Mouse (Mus musculus) adrenal gland, postnatal 36 days (tissue): ENCODE results near the gene Me1. TPM values are rescaled to one million over a fixed set of nuclear protein-coding genes. Genes with fewer than 3 reads are reported as not detected.
"Not testable (repeated sequence)": the region's sequence is repeated elsewhere in the genome, so short reads cannot be mapped to it uniquely, and the experiment has no call there.

Source experiments
- DNase-seq, 2 experiments: peaks; one replicate each; pipeline ENCODE4 v3.0.0; 2021; ENCODE audit warnings: mixed read lengths in 1 of 2
- total RNA-seq, 2 experiments: library from RNA; stranded (reverse); gene quantifications; 2 replicates each; pipeline ENCODE4 v1.2.3; 2021

Gene Me1
- total RNA-seq, 2 experiments from 2014 or later, result 1,431 to 2,044 TPM

- DNase-seq, result not testable (repeated sequence)
Observed at GRCm38 (mm10) chr9:86596983-86597382, 98.8 kb downstream of the Me1 start.

DNA sequence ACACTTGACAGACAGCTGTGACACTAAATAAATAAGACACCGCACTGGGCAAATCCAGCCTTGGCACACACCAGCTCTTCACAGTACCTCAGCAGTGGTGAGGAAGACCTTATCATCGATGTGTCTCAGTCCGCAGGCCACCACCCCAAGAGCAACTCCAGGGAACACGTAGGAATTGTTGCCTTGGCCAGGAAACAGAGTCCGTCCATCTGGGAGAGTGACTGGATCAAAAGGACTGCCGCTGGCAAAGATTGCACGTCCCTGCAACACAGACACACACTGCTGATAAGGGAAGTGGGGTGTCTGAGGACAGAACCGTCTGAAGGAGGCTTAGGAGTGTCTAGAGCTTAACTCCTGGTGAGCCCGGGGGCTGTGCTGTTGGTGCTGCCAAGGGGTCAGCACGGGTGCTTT, 101.4 kb downstream of the Me1 start:
- not testable (repeated sequence) for DNase-seq

DNA sequence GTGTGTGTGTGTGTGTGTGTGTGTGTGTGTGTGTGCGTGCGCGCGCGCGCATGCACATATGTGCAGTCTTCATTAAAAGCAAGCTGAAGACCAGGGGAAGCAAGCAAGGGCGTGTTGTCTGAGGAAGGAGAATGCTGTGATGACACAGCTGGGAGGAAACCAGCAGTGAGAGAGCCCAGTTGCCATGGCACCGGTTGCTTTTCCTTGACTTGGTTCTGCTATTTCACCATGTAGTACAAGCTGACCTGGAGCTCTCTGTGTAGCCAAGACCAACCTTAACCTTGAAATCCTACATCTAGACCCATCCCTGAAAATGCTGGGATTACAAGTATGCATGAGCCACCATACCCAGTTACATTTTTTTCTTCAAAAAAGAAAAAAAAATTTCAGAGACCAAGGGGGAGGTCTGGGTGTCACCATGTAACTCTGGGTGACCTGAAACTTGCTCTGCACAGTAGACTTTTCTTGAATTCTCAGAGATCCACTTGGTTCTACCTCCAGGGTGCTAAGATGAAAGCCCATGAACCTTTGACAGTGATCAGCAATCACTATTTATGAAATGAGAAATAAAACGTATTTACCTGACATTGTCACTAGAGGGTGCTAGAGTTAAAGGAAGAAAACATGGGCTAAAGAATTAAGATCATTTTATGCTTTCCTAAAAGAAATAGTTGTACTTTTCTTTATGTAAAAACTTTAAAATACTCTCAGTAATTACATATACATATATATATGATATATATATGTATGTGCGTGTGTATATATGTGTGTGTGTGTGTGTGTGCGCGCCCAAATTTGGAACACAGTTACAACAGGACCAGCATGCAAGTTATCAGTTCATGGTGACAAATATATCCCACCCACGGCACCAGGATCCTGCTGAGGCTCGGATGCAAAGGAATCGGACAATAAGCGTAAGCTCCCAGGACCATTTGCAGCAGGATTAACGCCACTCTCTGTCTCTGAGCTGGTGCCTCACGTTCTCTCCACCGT, 102.8 kb downstream of the Me1 start:
- peak; percentile 44 to 57 for DNase-seq

DNA sequence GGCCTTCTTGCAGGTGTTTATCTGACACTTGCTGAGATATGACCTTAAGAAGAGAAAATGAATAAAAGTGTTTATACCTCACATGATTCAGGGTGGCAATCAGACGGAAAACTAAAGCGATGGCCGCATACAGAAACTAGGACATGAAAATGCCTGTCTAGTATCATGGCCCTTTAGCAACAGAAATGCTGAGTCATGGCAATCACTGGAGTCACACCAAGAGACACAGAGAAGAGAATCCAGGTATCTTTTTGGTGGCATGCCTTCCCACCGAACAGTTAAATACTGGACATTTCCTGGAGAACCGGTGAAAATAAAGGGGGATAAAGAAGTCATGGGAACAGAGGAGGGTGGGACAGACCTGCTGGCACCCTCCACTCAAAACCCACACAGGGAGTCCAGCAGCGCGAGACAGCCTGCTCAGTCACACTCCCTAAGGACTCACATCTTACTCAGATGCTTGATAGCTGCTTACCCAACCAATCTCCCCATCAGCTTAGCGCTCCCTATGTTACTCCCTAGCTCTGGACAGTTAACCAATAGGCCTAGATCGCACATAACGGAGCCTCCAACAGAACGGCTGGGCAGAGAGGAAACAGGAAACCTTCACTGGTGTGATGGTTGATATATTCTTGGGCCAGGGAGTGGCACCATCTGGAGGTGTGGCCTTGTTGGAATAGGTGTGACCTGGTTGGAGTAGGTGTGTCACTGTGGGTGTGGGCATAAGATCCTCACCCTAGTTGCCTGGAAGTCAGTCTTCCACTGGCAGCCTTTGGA, 108.5 kb downstream of the Me1 start:
- DNase-seq, result no peak

DNA sequence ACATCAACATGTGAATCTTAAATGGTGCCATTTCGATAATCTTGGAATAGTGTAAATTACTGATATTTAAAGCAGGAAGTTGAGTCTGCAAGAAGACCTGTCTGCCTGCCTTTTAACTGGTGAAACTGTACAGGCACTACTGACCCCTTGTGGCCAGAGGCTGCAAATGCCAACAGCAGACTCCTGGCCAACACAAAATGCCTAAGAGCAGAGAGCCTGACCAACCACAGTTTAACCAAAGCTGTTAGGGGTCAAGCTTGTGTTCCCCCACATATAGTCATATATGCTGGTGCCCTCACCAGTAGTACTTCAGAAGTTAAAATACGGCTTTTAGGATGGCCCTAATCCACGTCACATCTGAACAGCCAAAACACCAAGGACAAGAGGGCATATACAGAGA, 112.0 kb downstream of the Me1 start:
- peak; percentile 76 to 80 for DNase-seq

GRCm38 (mm10) chr9:86579657-86580056, 116.1 kb downstream of the Me1 start:
- no peak for DNase-seq

- no peak for DNase-seq
Observed at GRCm38 (mm10) chr9:86575178-86575577, 120.6 kb downstream of the Me1 start.

DNA sequence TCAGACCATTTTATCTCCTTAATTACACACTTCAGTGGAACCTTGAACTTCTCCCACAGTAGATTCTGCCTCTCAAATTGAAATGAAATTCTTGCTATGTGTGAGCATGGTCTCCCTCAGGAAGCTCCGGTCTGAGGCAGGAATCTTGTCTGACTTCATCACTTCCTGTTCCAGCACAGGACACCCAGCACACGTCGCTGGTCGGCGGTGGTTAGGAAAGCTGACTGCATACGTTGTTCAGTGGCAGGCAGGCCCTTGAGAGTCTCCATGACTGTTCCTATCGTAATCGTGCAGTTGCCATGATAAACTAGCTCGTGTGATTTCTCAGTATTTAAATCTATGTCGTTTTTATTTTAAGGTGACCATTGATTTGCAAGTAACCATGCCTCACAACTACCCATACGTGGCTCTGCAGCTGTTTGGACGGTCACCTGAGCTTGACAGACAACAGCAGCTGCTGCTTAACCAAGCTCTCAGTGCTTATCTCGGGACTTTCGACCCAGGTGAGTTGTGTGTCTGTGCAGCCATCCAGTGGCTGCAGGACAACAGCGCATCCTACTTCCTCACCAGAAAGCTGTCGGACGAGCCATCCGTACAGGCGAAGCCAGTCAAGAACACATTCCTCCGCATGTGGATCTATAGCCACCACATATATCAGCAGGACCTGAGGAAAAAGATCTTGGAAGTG, 122.0 kb downstream of the Me1 start:
- DNase-seq, result no peak

GRCm38 (mm10) chr9:86572636-86573291, 123.0 kb downstream of the Me1 start:
- DNase-seq, result peak; percentile 82 to 87

DNA sequence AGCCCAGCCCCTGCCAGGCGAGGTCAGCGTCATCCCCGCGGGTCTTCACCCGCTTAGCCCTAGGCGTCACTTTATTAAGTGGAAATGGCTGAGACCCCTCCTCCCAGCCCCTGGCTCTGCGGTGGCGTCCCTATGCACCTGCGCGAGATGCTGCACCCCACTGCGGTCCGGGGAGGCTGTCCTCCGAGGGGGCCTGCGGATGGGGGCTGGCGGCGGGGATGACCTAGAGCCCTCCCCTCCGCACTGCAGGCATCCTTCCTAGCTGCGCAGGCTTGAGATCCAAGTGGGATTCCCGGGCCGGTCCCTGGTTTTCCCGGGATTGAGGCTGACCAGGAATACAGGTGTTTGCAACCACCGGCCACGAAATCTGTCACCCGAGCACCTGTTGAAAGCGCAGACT, 123.6 kb downstream of the Me1 start:
- DNase-seq, result peak in 1 of 2 experiments; percentile 57

DNA sequence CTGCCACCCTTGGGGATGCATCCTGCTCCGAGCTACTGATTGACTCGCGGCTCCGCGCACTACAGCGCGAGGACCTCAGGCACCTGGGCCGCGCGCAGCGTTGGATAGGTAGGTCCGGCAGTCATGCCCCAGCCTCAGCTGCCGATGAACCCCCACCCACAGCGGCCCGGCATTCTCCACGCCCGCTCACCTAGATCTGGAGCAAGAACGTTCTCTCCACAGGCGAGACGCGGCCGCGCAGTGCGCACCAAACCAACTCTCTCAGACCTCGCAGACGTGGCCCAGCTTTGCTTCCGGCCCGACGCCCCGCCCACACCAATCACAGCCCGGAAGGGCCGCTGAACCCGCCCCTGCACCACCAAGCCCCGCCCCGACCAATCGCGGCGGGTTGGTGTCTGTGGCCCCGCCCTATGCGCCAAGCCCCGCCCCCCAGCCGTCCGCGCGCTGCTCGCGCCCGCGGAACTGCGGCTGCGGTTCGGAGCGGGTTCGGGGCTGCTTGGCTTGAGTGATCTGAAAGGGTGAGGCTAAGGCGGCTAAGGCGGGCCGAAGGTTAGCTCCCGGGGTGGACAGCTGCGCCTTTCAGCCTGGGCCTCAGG, 124.1 kb downstream of the Me1 start, which contains the start of the genes Pgm3 and Rwdd2a:
Pgm3 (minus strand) TSS at position 303 of the 596 bp plus-strand sequence.
Rwdd2a (plus strand) TSS at position 452 of the 596 bp plus-strand sequence.
- DNase-seq, result peak; percentile 98 to 99

- DNase-seq, result no peak
Observed at GRCm38 (mm10) chr9:86570946-86571345, 124.8 kb downstream of the Me1 start.

DNA sequence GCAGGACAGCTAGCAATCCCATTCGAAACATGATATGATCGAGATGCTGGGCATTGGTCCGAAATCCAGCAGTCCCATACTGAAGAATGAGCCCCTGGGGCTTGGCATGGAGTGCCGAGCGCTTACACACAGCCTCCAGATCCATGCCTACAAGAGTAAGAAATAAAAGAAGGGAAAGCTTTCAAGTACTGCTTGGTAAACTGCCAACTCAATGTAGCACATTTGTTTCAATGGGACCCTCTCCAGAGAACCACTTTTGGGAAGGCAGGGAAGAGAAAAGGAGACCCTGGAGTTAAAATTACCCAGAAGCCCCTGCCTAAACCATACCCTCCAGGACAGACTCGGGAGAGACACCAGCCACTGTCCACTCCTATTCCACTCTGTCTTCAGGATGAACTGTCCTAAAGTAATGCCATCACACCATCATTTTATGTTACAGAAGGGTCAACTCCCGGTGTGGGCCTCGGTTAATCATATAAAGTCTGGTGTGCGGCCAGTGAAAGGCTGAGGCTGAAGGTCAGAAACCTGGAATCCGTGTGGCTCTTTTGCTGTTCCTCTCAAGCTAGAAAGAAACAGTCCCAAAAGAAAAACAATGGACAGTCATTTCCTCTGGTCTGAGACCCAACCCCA, 125.4 kb downstream of the Me1 start:
- DNase-seq, result no peak

- no peak for DNase-seq
Observed at GRCm38 (mm10) chr9:86569314-86569910, 126.3 kb downstream of the Me1 start.

DNA sequence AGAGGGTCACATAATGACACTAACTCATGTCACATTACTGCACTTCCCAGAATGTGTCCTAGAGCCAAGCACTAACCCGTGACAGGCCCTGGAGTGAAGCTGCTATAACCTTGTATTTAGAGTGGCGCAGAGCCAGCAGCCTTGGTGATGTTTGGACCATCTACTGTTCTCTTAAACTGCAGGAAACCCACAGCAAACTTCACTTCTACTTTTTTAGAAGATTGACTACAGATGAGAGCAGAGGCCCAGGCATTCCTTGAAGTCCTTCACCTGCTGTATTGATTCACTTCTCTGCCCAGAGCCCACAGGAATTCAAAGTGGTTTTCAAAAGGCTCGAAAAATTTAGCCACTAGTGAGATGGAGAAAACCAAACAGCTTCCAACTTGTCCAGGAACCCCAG, 135.2 kb downstream of the Me1 start:
- peak; percentile 80 to 87 for DNase-seq

DNA sequence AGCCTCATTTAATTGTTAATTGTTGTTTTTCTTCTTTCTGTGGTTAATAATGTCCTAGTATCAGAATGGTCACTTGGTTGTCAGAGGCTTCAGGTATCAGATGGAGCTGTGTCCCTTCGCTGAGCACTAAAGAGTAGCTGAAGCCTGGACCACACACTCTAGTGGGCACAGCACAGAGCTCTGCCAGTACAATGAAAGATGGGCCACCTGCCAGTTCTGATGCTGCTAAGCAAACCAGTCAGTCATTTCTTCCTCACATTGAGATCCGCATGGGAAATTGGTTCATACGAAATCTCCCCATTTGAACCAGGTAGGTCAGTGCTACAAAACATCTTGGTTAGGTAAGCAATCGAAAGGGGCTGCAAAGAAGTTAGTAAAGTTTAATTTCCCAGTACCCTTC, 141.1 kb downstream of the Me1 start:
- no peak for DNase-seq

DNA sequence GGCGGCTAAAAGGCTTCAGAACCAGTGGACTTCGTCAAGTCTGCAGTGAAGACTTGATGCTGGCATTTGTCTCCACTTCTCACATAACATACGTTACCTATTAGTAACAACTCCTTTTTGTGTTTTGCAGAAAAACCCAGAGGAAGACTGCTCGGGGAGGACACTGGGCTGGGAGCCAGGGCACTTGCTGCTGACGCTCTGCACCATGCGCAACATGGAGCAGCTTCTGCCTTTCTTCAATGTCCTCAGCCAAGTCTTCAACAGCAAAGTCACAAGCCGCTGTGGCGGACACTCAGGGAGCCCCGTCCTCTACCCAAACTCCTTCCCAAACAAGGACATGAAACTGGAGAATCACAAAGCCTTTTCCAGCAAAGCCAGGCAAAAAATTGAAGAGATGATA, 141.9 kb downstream of the Me1 start:
- DNase-seq, result no peak

DNA sequence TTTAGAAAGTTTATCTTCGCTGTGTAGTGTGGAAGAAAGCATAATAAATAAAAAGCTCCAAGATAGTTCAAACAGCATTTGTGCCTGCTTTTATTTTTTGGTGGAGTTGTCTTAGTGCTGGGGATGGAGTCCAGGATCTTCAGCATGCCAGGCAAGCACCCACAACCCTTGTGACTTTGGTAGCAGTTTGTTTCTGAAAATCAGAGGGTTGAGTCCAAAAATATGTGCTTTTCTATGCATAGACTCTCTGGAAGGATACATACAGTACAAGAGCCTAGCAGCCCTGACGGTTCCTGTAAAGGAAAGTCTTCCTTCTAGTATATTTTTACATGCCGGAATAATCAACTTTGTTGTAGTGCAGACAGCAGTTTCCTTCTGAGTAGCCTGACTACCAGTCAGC, 145.0 kb downstream of the Me1 start:
- DNase-seq, result no peak

DNA sequence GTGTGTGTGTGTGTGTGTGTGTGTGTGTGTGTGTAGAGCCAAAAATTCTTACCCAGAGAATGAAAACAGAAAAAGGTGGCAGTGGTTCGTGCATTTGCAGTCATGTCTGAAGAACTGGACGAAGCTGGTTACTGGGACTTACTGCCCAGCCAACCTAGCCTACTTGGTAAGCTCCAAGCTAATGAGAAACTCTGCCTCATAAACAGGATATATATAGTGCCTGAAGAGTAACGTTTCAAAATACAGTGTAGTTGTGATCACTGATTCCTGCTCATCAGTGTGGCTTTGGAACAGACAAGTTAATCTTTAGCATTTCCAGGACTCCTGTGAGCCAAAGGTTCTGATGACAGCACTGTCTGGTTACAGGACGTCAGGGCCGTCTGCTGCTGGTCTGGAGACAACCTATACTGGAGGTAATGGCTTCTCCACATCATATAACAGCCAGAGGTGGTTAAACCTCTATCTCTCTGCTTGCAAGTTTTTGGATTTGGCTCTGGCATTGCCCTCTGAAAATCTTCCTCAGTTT, 146.1 kb downstream of the Me1 start:
- no peak for DNase-seq

GRCm38 (mm10) chr9:86544559-86544958, 151.2 kb downstream of the Me1 start:
- no peak for DNase-seq
